Mouse (Mus musculus): Measurements from ENCODE around the gene Diaph2.

DNA sequence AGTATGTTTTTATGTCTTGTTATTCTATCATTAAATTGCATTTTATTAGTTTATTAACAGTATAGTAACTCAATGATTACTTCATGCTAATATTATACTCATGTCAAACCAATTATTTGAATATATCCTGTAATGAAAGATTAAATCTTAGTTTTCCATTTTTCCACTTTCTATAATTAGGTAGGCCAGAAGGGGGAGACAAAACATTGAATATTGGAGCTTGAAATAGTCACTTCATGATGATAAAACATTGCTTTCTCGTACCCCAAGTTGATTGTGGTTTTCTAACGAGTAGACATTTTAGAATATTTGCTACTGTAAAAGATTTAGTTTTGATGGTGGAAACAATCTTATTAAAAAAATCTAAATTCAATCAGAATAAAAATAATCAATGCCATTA, 82.4 kb downstream of the Diaph2 start:
- TF ChIP-seq CTCF (IDR thresholded peaks at IDR 0.05; ENCODE audit: extremely low read depth, insufficient read depth, insufficient read length, insufficient replicate concordance): no peak
- TF ChIP-seq POLR2A (IDR thresholded peaks at IDR 0.05; ENCODE audit: low read depth, low read length): no peak
